ENCODE assay signal across 9 mouse cellular contexts in genomic region chr6:43395538-43395937, GRCm38 (mm10).
DNase-seq lines count a peak whose midpoint lies in the region; ATAC-seq and TF ChIP-seq lines count a peak whose summit lies in the region.
"Had no signal": no experiment of that assay in that cellular context is flagged by ENCODE, and none has a peak within 500 bp of the region (broad histone marks: within the 10 kb centered on the region; RNA-seq: fewer than 3 reads in every experiment).

No protein-coding gene starts in this region.

- no peak for TF ChIP-seq POLR2A in thymus, adult 2 months (IDR thresholded peaks at IDR 0.05; ENCODE audit: control insufficient read depth, extremely low read depth, insufficient read depth, low read length, poor library complexity)

- no peaks in the 10 kb centered on the region for H3K4me1 ChIP-seq in forebrain, embryonic 13.5 days
- no peaks in the 10 kb centered on the region for H3K4me1 ChIP-seq in forebrain, embryonic 10.5 days
- H3K4me1 ChIP-seq in neural tube, embryonic 13.5 days (replicated peaks), result no peaks in the 10 kb centered on the region
- no peaks in the 10 kb centered on the region for H3K4me1 ChIP-seq in thymus, adult 2 months (replicated peaks; ENCODE audit: control insufficient read depth, insufficient read depth, low read length)
- H3K4me1 ChIP-seq: liver, embryonic 13.5 days had no signal

- WGBS in forebrain, embryonic 13.5 days, result 77% methylated on average over 2 of the region's 2 CpGs
- WGBS in forebrain, embryonic 10.5 days, result 89% methylated on average over 2 of the region's 2 CpGs
- WGBS in neural tube, embryonic 13.5 days, result 78% methylated on average over 2 of the region's 2 CpGs
- whole genome bisulfite sequencing in thymus, adult 2 months, result 82% methylated on average over 2 of the region's 2 CpGs

- no peak overlapping the region for H3K27ac ChIP-seq in forebrain, embryonic 13.5 days
- H3K27ac ChIP-seq in forebrain, embryonic 10.5 days, result no peak overlapping the region
- no peak overlapping the region for H3K27ac ChIP-seq in neural tube, embryonic 13.5 days (replicated peaks)
- no peak overlapping the region for H3K27ac ChIP-seq in thymus, adult 2 months (ENCODE audit: control insufficient read depth, insufficient read depth, low read length)
- H3K27ac ChIP-seq: liver, embryonic 13.5 days had no signal

- no peak for TF ChIP-seq CTCF in thymus, adult 2 months (IDR thresholded peaks at IDR 0.05; ENCODE audit: borderline replicate concordance, control insufficient read depth, extremely low read depth, insufficient read depth, low read length, poor library complexity)

- H3K4me2 ChIP-seq in forebrain, embryonic 13.5 days, result no peak overlapping the region
- H3K4me2 ChIP-seq in neural tube, embryonic 13.5 days, result no peak overlapping the region
- H3K4me2 ChIP-seq: liver, embryonic 13.5 days had no signal

- peak; percentile 85 for ATAC-seq in forebrain, embryonic 13.5 days
- ATAC-seq in neural tube, embryonic 13.5 days (ENCODE audit: low read depth), result 0 out of 2 replicates have a peak, but pooled peaks have one; percentile 77

- H3K36me3 ChIP-seq in forebrain, embryonic 13.5 days (ENCODE audit: poor library complexity, severe bottlenecking), result no peaks in the 10 kb centered on the region
- H3K36me3 ChIP-seq in forebrain, embryonic 10.5 days (replicated peaks), result no peaks in the 10 kb centered on the region
- no peaks in the 10 kb centered on the region for H3K36me3 ChIP-seq in neural tube, embryonic 13.5 days
- H3K36me3 ChIP-seq in thymus, adult 2 months (ENCODE audit: control insufficient read depth, insufficient read depth, low read length), result no peaks in the 10 kb centered on the region
- H3K36me3 ChIP-seq: liver, embryonic 13.5 days had no signal

- no peak for DNase-seq in forebrain, embryonic 10.5 days (ENCODE audit: extremely low spot score, low spot score)
- no peak for DNase-seq in neural tube, embryonic 10.5 days (ENCODE audit: extremely low spot score, low spot score)
- peak; percentile 41 for DNase-seq in layer of hippocampus, adult 9-11 months
- DNase-seq in right cerebral cortex, adult 18-20 months, result peak; percentile 39
- no peak for DNase-seq in ovary, adult 18-20 months (ENCODE audit: low spot score)
- DNase-seq in thymus, adult 2 months, result no peak
- DNase-seq: liver, embryonic 13.5 days had no signal

- no peak overlapping the region for H3K9ac ChIP-seq in forebrain, embryonic 13.5 days
- H3K9ac ChIP-seq in neural tube, embryonic 13.5 days, result no peak overlapping the region
- H3K9ac ChIP-seq: liver, embryonic 13.5 days had no signal

- H3K27me3 ChIP-seq in forebrain, embryonic 13.5 days, result no peaks in the 10 kb centered on the region
- H3K27me3 ChIP-seq in forebrain, embryonic 10.5 days (ENCODE audit: poor library complexity, severe bottlenecking), result no peaks in the 10 kb centered on the region
- no peaks in the 10 kb centered on the region for H3K27me3 ChIP-seq in neural tube, embryonic 13.5 days
- no peaks in the 10 kb centered on the region for H3K27me3 ChIP-seq in thymus, adult 2 months (ENCODE audit: control insufficient read depth, insufficient read depth, low read length)
- H3K27me3 ChIP-seq: liver, embryonic 13.5 days had no signal

- no peak overlapping the region for H3K4me3 ChIP-seq in forebrain, embryonic 13.5 days
- no peak overlapping the region for H3K4me3 ChIP-seq in forebrain, embryonic 10.5 days
- H3K4me3 ChIP-seq in neural tube, embryonic 13.5 days, result no peak overlapping the region
- no peak overlapping the region for H3K4me3 ChIP-seq in thymus, adult 2 months (ENCODE audit: control insufficient read depth, insufficient read depth, low read length)
- H3K4me3 ChIP-seq: liver, embryonic 13.5 days had no signal

- no peaks in the 10 kb centered on the region for H3K9me3 ChIP-seq in forebrain, embryonic 13.5 days (replicated peaks)
- no peaks in the 10 kb centered on the region for H3K9me3 ChIP-seq in forebrain, embryonic 10.5 days
- H3K9me3 ChIP-seq in neural tube, embryonic 13.5 days, result no peaks in the 10 kb centered on the region
- H3K9me3 ChIP-seq: liver, embryonic 13.5 days had no signal

Comparison
In these comparisons a context has a peak if more than half of its experiments do, and no peak if none do; other contexts are left out.
1. DNase-seq: peak in layer of hippocampus, adult 9-11 months (single experiment) and right cerebral cortex, adult 18-20 months (single experiment); none in forebrain, embryonic 10.5 days (single experiment), neural tube, embryonic 10.5 days (single experiment), ovary, adult 18-20 months (single experiment) and thymus, adult 2 months (single experiment).